Mouse (Mus musculus): Measurements from ENCODE around the gene Zfp931. TPM values are rescaled to one million over a fixed set of nuclear protein-coding genes. Genes with fewer than 3 reads are reported as not detected.
A peak's percentile ranks its signal among the peaks of the same experiment; 100 is the strongest.
"Not testable (repeated sequence)": the region's sequence is repeated elsewhere in the genome, so short reads cannot be mapped to it uniquely, and the experiment has no call there.

Zfp931 gene
- 10 to 100 TPM; 10.7 to 12.2 TPM for total RNA-seq (2021)

DNA sequence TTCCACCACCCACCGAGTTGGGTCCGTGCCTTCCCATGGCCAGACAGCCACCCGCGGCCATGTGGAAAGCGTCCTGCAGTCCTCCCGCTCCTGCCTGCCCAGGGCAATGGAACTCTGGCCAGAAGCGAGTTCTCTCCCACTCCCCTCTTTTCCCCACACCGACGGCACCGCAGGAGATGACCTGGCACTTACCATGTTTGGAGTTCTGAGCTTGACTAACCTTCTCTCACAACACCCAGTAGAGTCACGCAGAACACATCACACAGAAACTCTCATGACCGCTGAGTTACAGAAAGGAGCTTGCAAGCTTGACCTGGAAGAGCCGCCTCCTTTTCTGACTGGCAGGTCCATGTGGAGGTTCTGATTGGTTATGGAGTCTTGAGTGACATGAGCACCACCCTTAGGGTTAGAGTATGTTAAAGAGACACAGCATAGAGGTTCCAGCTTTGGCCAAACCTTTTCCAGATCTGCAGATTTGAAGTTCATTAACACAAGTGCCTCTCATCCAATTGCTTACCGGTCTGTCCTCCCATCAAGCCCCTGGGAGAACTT, at the start of gene Zfp931:
Gene Zfp931 (minus strand): TSS at position 311 of the 552 bp plus-strand sequence.
- intact Hi-C loops (cut with DNase I): not testable (repeated sequence)
- DNase-seq: peak in 1 of 2 experiments; percentile 12

DNA sequence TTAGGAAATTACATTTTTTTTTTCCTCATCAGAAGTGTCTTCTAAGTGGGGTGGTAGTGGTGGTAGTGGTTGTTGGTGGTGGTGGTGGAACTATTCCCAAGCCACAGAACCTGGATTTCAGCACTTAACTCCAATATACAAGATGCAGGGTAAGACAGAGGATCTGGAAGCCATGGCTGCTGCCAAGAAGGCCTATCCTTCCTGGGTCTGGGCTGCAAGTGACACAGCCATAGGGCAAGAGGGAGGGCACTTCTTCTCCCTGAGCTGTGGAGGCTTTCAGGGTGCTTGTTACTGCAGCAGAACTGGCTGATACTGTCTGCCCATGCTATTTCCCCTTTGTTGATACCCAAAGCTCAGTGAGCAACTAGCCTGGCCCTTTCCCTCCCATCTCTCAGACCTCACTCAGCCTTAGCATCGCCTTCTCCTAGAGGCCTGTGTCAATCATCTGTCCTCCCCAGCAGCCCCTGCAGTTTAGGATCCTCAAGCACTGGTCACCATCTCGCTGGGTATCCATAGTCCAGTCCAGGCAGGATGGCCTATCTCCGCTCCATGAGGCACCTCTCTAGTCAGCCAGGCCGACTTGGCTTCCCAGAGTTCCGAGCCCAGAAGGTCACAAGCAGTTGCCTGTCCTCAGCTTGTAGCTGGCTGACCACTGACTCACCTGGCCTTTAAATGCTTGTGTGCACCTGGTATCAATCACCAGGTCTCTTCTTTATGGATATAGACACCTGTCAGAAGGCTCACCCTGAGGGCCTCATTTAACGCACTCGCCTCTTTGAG, 48.0 kb upstream of the Zfp931 start:
- intact Hi-C loops (cut with DNase I): no loop called here
- DNase-seq: no peak

DNA sequence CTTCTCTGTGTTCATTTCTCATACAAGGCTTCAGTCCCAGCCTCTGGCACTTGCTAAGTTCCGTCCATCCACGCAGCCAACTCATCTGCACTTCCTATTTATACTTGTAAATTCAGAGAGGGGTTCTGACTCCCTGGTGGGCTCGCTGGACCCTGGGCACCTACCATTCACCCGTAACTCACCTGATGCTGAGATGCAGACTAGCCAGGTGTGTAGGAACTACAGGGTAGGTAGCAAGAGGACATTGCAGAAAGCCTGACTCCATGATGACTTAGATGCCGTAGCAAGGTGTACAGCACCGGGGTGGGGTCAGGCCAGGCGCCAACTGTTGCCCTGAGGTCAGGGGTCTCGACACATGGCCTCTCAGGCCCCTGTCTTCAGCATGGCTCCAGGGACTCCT, 47.2 kb upstream of the Zfp931 start:
- no peak for DNase-seq
- intact Hi-C loops (cut with DNase I): no loop called here

DNA sequence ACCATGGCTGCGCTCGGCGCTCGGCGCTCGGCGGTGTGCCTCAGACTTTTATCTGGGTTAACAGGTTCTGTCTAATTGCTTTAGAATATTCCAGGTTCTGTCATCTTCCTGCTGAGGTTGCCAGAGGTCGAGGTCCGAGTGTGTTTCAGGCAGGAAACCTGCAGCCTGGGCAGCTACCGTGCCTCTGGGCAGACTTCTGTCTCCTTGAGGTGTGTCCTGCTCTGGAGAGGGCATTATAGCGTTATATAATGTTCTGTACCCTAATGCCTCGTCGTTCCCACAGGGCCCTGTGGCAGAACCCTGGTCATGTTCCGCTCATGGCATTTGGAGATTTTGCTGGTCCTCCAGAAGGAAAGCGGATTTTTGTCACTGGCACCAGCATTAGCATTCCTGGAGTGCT, 45.2 kb upstream of the Zfp931 start:
- no peak for DNase-seq
- intact Hi-C loops (cut with DNase I): no loop called here

DNA sequence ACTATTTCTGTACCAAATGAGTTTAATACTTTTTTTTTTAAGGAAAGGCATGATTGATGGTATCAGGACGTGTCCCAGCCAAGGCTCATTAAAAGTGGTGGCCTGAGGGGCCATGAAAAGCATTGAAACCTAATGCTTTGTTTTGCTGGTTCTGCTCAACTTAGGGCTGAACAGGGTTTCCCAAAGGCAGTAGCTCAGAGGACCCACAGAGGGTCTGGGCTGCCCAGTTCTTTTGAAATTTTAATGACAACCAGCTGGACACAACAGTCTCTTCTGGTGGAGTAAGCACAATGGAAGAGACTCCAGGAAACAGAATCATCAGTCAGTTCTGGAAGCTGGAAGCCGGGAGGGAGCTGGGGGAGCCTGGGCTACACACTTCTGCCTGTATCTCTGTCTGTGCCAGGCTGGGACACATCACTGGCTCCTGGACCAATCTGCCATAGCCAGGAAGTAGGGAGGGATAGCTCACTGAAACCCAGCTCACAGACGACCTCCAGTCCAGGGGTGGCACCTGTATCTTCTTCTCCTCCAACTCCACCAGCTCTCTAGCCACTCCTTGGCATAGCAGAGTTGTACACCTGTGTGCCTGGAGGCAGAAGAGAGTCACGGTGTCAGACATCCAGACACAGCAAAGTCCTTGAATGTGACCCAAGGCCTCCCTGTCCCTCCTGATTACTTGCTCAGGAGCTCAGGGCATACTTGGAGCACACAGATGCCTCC, 43.8 kb upstream of the Zfp931 start:
- intact Hi-C loops (cut with DNase I): no loop called here
- no peak for DNase-seq

DNA sequence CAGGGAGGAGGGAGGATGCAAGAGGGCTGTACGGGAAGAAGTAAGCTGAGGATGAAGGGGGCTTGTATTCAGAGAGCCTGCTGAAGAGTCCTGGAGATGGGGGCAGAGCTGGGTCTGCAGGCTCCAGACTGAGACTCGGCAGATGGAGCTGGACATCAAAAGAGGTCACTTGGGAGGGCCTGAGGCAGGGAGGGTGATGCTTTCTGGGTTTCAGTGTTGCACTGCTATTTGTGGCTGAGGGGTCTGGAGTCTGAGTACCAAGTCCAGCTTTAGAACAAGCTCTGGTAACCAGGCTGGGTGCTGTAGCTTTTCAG, 43.1 kb upstream of the Zfp931 start:
- intact Hi-C loops (cut with DNase I): no loop called here
- DNase-seq: no peak

DNA sequence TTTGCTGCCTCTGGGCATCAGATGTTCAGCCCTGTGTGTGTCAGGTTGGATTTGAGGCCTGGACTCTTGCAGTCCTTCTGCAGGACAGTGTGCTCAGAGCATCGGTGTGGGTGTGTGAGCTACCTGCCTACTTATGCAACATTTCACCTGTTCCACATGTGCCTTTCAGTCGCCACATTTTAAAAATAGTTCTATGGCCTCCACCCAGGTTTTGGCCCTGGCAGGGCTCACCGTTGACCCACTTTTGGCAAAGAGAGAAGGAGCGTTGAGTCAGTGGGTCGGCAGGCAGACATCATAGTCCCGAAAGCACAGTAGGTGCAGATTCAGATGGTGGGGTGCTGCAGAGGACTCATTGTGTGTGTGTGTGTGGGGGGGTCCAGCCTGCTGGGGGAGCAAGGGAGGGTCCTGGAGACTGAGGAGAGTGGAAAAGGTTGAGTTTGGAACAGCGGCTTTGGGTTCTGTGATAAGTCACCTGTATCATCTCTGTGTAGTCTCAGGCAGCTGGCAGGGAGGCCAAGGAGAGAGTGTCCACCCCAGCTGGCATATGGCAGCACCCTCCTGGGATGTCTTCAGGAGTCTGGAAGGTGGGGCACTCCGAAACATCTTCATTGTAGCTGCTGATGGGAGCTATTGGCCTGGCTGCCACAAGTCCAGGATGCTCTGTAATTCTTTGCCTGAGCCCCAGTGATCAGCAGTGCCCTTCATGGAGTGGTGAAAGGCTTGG, 42.5 kb upstream of the Zfp931 start:
- DNase-seq: no peak
- intact Hi-C loops (cut with DNase I): no loop called here

DNA sequence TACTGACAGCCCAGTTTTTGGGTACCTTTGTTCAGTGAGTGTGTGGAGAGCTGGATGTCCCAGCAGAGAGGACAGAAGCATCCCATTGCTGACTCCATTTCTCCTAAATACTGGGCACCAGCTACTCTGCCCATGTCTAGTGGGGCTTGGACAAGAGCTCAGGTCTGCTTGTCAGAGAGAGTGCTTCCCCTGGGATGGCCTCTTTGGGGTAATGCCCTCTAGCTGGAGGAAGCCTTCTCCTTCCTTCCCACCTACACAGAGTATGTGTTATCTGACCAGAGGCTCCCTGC, 42.0 kb upstream of the Zfp931 start:
- no peak for DNase-seq
- intact Hi-C loops (cut with DNase I): no loop called here

DNA sequence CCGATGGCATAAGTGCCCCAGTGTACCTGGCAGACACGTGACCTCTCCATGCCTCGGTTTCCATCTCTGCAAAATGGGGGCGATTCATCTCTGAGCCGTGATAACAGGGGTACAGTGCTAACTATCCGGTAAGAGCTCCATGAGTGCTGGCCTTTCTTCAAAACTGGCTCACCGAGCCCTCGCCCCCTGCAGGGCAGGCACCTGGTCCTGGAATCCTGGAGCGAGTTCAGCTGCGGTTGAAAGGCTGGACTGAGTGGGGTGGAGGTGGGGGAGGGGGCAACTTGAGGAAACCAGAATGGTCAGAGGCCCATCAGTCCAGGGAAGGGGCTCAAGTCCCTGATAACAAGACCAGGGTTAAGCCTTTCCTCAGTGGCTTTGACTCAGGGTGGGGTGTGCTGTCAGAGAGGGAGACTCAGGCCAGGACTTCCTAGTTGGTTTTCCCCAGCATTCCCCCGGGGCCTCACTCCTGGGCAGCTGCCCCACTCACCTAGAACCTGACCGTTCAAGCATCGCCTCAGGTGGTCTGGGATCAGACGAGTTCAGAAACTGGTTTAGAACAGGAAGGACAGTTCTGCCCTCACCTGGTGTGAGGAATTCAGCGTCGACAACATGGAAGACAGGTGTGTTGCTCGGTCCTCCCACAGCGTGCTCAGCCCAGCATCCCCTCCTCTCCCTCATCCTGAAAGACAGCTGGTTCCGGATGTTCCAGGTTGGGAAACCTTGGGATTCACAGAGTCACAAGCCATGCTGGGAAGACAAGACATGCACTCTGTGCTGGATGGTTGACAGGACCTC, 41.5 kb upstream of the Zfp931 start:
- intact Hi-C loops (cut with DNase I): no loop called here
- no peak for DNase-seq

DNA sequence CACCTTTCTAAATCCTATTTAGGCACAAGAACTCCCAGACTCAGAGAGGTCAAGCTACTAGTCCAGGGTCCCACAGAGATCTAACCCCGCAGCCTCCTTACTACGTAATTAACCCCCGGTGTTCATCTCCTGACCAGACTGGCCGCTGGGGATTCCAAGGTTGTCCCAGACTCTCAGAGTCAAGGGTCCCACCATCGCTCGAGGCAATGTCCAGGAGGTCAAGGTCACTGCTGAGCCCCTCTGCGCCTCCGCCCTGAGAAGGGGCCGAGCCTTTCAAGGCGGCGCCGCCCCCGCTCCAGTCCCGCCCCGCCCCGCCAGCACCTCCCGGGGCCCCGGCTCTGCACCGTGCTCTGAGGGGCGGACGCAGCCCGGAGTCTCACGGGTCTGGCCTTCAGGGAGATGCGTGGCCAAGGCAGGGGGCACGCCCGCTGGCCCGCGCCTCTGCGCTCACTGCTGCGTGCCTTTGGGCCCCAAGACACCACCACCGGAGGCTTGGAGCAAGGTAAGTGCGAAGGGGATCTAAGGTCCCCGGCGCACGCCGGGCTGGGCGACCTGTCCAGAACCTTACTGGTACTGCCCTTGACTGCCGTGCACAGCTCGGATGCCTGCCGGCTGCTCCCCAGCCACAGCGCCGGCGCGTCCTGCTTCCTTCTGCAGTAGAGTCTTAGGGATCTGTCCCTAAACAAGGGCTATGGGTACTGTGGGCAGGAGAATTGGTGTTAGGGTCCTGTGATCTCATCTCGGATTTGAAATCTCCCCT, 40.7 kb upstream of the Zfp931 start, which contains the start of gene Phactr3:
Gene Phactr3 (plus strand): TSS at position 175 of the 760 bp plus-strand sequence.
- intact Hi-C loops (cut with DNase I): no loop called here
- no peak for DNase-seq

DNA sequence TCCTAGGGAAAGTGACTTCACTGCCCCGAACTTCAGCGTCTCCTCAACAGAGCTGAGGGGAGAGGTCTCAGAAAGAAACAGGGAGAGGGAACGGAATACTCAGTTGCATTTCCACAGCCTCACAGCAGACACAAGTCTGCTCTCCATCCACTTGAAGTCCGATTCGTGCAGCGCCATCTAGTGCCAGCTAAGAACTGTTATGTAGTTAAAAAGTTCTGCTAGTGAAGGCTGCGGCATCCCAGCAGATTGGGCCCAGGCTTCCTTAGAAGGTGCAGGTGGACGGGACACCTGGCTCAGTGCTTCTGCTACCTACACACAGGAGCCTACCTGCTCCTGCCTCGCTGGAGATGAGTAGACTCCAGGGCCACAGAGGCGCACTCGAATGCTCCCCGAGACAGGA, 39.7 kb upstream of the Zfp931 start:
- intact Hi-C loops (cut with DNase I): no loop called here

DNA sequence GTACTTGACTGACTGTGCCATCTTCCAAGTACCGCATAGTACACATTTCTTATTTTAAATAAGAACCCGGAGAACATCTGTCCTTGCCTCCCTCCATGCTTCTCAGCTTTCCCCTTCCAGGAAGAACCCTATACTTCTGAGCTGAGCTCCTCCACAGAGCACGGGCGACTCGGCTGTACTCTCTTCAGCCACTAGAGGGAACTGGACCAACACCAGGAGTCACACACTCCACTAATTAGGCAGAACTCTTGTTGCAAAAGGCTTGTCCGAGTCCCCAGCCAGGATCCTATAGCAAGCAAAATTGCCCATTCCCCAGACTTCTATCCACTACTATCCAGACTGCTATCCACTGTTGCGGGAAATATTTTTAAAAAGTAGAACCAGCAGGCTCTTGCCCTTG, 23.7 kb upstream of the Zfp931 start:
- intact Hi-C loops (cut with DNase I): loop anchor here (2.0 kb wide), 2 partner anchors 163 to 235 kb away; no protein-coding TSS in a partner anchor
- peak; percentile 15 to 23 for DNase-seq

More for the DNA sequence above, 39.7 kb upstream of the Zfp931 start:
- DNase-seq: peak; percentile 33 to 34

DNA sequence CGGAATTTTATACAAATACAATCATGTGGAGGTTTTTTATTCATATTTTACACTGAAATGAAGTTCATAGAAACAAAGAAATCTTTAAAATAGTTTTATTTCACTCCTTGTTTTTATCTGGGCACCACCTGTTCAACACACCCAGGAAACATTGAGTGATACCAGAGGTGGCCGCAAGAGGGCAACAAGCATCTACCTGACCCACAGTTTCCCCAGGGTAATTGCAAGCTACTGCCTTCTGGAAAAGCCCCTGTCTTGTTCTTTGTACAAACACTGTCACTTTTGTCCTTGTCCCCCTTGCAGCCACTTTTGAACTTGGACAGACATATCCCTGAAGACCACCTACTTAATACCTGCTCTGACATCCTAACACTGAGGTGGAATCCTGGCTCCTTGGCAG, 19.7 kb upstream of the Zfp931 start:
- peak; percentile 19 to 43 for DNase-seq
- intact Hi-C loops (cut with DNase I): no loop called here

DNA sequence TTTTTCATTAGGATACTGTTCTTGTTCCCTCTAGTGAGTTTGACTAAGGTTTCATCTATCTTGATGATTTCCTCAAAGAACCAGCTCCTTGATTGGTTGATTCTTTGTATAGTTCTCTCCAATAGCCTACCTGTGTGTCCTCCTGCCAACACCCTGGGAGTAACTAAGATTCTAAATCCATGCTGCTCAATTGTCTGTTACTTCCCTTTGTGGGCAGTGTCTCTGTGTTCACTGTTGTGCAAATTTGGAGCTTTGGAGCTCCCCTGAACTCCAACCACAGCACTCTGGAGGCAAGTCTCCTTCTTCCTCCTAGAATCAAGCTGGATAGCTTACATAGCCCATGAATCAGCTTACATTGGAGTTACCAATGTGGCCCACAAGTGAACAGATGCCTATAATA, 11.3 kb upstream of the Zfp931 start:
- intact Hi-C loops (cut with DNase I): no loop called here
- DNase-seq: no peak

DNA sequence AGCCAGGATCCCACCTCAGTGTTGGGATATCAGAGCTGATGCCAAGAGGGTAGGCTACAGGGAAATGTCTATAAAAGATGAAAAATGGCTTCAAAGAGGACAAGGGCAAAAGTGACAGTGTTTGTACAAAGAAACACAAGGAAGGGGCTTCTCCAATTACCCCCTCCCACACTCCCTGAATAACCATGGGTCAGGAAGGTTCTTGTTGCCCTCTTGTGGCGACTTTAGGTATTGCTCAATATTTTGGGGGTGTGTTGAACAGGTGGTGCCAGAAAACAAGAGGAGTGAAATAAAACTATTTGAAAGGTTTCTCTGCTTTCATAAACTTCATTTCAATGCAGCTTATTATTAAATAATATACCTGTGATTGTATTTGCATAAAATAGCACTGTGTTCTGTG, 20.1 kb downstream of the Zfp931 start:
- DNase-seq: peak; percentile 72
- intact Hi-C loops (cut with DNase I): no loop called here

DNA sequence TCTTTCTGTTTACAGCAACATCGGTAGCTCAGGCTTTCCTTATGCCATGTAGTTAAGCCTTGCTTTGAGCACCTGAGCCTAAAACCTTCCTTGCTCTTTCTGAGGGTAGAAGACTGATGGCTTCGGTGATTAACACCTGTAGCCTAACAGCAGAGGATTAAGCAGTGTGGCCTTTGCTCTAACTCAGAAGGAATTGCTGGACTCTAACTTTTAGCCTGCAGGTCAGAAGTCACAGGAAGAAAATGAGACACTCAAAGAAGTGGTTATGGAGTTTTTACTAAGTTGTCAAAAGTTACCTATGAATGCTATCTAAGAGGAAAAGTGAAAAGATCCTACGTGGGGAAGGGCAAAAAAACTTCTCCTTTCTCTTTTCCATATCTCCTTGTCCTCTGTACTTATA, 50.7 kb downstream of the Zfp931 start:
- DNase-seq; intact Hi-C loops (cut with DNase I): not testable (repeated sequence)

DNA sequence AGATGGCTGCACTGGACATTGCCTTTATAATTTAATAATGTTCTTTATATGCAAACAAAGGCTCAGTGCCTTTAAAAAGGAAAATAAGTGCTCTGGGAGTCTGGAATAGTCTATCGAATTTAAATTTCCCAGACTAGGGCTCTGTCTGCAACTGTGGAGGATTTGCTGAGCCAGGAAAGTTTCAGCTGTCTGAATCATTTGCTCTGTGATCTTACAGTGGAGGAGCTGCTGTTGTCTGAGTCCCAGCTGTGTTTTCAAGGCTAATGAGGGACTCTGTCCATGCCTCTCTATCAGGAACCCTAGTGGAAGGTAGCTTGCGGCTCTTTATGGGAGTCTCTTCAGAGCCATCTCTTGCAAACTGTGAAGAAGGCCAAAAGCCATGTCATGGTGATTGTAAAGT, 54.4 kb downstream of the Zfp931 start:
- DNase-seq; intact Hi-C loops (cut with DNase I): not testable (repeated sequence)

DNA sequence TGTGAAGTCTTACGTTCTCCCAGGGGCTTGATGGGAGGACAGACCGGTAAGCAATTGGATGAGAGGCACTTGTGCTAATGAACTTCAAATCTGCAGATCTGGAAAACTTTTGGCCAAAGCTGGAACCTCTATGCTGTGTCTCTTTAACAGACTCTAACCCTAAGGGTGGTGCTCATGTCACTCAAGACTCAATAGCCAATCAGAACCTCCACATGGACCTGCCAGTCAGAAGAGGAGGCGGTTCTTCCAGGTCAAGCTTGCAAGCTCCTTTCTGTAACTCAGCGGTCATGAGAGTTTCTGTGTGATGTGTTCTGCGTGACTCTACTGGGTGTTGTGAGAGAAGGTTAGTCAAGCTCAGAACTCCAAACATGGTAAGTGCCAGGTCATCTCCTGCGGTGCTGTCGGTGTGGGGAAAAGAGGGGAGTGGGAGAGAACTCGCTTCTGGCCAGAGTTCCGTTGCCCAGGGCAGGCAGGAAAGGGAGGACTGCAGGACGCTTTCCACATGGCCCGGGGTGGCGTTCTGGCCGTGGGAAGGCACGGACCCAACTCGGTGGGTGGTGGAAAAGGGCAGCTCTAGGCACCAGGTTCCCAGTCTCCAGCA, 55.2 kb downstream of the Zfp931 start, which contains the start of gene Zfp971:
Gene Zfp971 (plus strand): TSS at position 274 of the 601 bp plus-strand sequence.
- DNase-seq: peak; percentile 56 to 69
- intact Hi-C loops (cut with DNase I): not testable (repeated sequence)

DNA sequence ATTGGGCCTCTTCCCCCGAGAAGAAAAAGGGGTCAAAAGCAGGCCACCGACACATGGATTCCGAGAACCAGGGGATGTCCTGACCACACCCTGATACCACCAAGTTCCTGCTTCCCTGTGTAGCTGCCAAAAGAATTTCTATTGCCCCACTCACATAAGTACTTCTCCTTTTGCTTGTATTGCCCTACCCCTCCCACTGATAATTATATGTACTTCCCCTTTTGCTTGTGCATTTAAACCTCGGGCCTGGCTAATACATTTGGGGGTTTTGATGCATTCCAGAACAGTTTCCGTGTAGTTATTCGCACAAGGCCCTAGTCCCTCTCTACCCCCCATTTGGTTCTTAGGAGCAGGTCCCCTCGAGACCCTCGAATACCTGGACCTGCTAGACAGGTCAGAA, 57.5 kb downstream of the Zfp931 start:
- DNase-seq; intact Hi-C loops (cut with DNase I): not testable (repeated sequence)

Measured in heart, postnatal 36 days (tissue).